In genomic region chr11:72476074-72476625, GRCm38 (mm10) we compare ENCODE assay signal across 20 mouse cellular contexts. TPM values are rescaled to one million over a fixed set of nuclear protein-coding genes. Genes with fewer than 3 reads are reported as not detected.
A peak's percentile ranks its signal among the peaks of the same experiment; 100 is the strongest.
DNase-seq lines count a peak whose midpoint lies in the region; ATAC-seq lines count a peak whose summit lies in the region.
"Had no signal": no experiment of that assay in that cellular context is flagged by ENCODE, and none has a peak within 500 bp of the region (broad histone marks: within the 10 kb centered on the region; RNA-seq: fewer than 3 reads in every experiment).

No protein-coding gene starts in this region.

- H3K4me3 ChIP-seq in heart, embryonic 10.5 days: no peak overlapping the region
- no peak overlapping the region for H3K4me3 ChIP-seq in neural tube, embryonic 13.5 days
- H3K4me3 ChIP-seq in liver, embryonic 13.5 days (replicated peaks): no peak overlapping the region
- no peak overlapping the region for H3K4me3 ChIP-seq in kidney, embryonic 16.5 days (ENCODE audit: low read length)
- no peak overlapping the region for H3K4me3 ChIP-seq in kidney, embryonic 14.5 days (ENCODE audit: low read length)
- H3K4me3 ChIP-seq: forebrain, embryonic 13.5 days; midbrain, embryonic 12.5 days had no signal

- H3K4me2 ChIP-seq in neural tube, embryonic 13.5 days: no peak overlapping the region
- H3K4me2 ChIP-seq in liver, embryonic 13.5 days: peak overlapping the region; percentile 42
- H3K4me2 ChIP-seq in kidney, embryonic 16.5 days (replicated peaks; ENCODE audit: low read depth, low read length): no peak overlapping the region
- H3K4me2 ChIP-seq in kidney, embryonic 14.5 days (replicated peaks; ENCODE audit: low read depth, low read length): no peak overlapping the region
- H3K4me2 ChIP-seq: forebrain, embryonic 13.5 days; hindbrain, embryonic 14.5 days; midbrain, embryonic 12.5 days had no signal

- no peak for ATAC-seq in neural tube, embryonic 13.5 days (ENCODE audit: low read depth)
- no peak for ATAC-seq in liver, embryonic 13.5 days (ENCODE audit: low read depth)
- ATAC-seq in kidney, embryonic 16.5 days (ENCODE audit: low FRiP score, low TSS enrichment): no peak
- ATAC-seq in kidney, embryonic 14.5 days (ENCODE audit: low FRiP score, low TSS enrichment): no peak
- ATAC-seq: forebrain, embryonic 13.5 days; lung, postnatal 0 days had no signal

- H3K27ac ChIP-seq in heart, embryonic 10.5 days: peak overlapping the region; percentile 76
- peak overlapping the region; percentile 28; the same call in 1 of the 2 replicates for H3K27ac ChIP-seq in neural tube, embryonic 13.5 days (replicated peaks)
- peak overlapping the region; percentile 72 for H3K27ac ChIP-seq in liver, embryonic 13.5 days
- H3K27ac ChIP-seq in kidney, embryonic 16.5 days (ENCODE audit: low read length): no peak overlapping the region
- H3K27ac ChIP-seq in kidney, embryonic 14.5 days (ENCODE audit: low read depth, low read length): no peak overlapping the region
- H3K27ac ChIP-seq: forebrain, embryonic 13.5 days; hindbrain, embryonic 14.5 days had no signal

- no peaks in the 10 kb centered on the region for H3K27me3 ChIP-seq in heart, embryonic 10.5 days (ENCODE audit: insufficient read depth, poor library complexity, severe bottlenecking)
- no peaks in the 10 kb centered on the region for H3K27me3 ChIP-seq in neural tube, embryonic 13.5 days
- no peaks in the 10 kb centered on the region for H3K27me3 ChIP-seq in liver, embryonic 13.5 days
- no peaks in the 10 kb centered on the region for H3K27me3 ChIP-seq in kidney, embryonic 16.5 days (ENCODE audit: insufficient read depth, low read length)
- H3K27me3 ChIP-seq in kidney, embryonic 14.5 days (ENCODE audit: control insufficient read depth, insufficient read depth, low read length): no peaks in the 10 kb centered on the region
- H3K27me3 ChIP-seq: forebrain, embryonic 13.5 days; midbrain, embryonic 12.5 days had no signal

- no peak overlapping the region for H3K9ac ChIP-seq in neural tube, embryonic 13.5 days
- H3K9ac ChIP-seq in liver, embryonic 13.5 days: no peak overlapping the region; the same call in 1 of the 2 replicates
- H3K9ac ChIP-seq in kidney, embryonic 16.5 days (replicated peaks; ENCODE audit: low read length): no peak overlapping the region
- no peak overlapping the region for H3K9ac ChIP-seq in kidney, embryonic 14.5 days (ENCODE audit: low read depth, low read length)
- H3K9ac ChIP-seq: forebrain, embryonic 13.5 days; hindbrain, embryonic 14.5 days; midbrain, embryonic 12.5 days had no signal

- peaks cover 58% of the 10 kb centered on the region for H3K4me1 ChIP-seq in heart, embryonic 10.5 days
- peaks cover 30% of the 10 kb centered on the region for H3K4me1 ChIP-seq in neural tube, embryonic 13.5 days (replicated peaks)
- H3K4me1 ChIP-seq in liver, embryonic 13.5 days (replicated peaks): peaks cover 99% of the 10 kb centered on the region
- H3K4me1 ChIP-seq in kidney, embryonic 16.5 days (ENCODE audit: insufficient read depth, low read length): peaks cover 41% of the 10 kb centered on the region
- H3K4me1 ChIP-seq in kidney, embryonic 14.5 days (ENCODE audit: control insufficient read depth, insufficient read depth, low read length): 0 out of 2 replicates have a peak, but pooled peaks cover 4% of the 10 kb centered on the region
- H3K4me1 ChIP-seq: forebrain, embryonic 13.5 days had no signal

- no peak for DNase-seq in heart, embryonic 10.5 days (ENCODE audit: low spot score)
- no peak for DNase-seq in heart, postnatal 4 days
- no peak for DNase-seq in neural tube, embryonic 10.5 days (ENCODE audit: extremely low spot score, low spot score)
- no peak for DNase-seq in liver, embryonic 13.5 days
- DNase-seq in testis, postnatal 10 days (ENCODE audit: low spot score): no peak
- DNase-seq: adrenal gland, postnatal 25 days; gastrocnemius, postnatal 10 days; kidney, adult 2 months; layer of hippocampus, postnatal 36 days; left cerebral cortex, postnatal 4 days; right cerebral cortex, postnatal 25 days had no signal

- H3K9me3 ChIP-seq in heart, embryonic 10.5 days: no peaks in the 10 kb centered on the region
- no peaks in the 10 kb centered on the region for H3K9me3 ChIP-seq in neural tube, embryonic 13.5 days
- no peaks in the 10 kb centered on the region for H3K9me3 ChIP-seq in liver, embryonic 13.5 days (replicated peaks)
- H3K9me3 ChIP-seq in kidney, embryonic 16.5 days (ENCODE audit: low read length): no peaks in the 10 kb centered on the region
- no peaks in the 10 kb centered on the region for H3K9me3 ChIP-seq in kidney, embryonic 14.5 days (ENCODE audit: control insufficient read depth, low read length)
- H3K9me3 ChIP-seq: forebrain, embryonic 13.5 days; midbrain, embryonic 12.5 days had no signal

- peaks cover 5% of the 10 kb centered on the region; the same call in 1 of the 2 replicates for H3K36me3 ChIP-seq in heart, embryonic 10.5 days
- H3K36me3 ChIP-seq in neural tube, embryonic 13.5 days: peaks cover 26% of the 10 kb centered on the region; the same call in 1 of the 2 replicates
- no peaks in the 10 kb centered on the region for H3K36me3 ChIP-seq in liver, embryonic 13.5 days
- no peaks in the 10 kb centered on the region for H3K36me3 ChIP-seq in kidney, embryonic 16.5 days (ENCODE audit: insufficient read depth, low read length)
- H3K36me3 ChIP-seq in kidney, embryonic 14.5 days (ENCODE audit: control insufficient read depth, insufficient read depth, low read length): no peaks in the 10 kb centered on the region

- WGBS in heart, embryonic 10.5 days: 76% methylated on average over 7 of the region's 7 CpGs
- WGBS in neural tube, embryonic 13.5 days: 63% methylated on average over 7 of the region's 7 CpGs
- whole genome bisulfite sequencing in liver, embryonic 13.5 days (ENCODE audit: insufficient replicate concordance): 28% methylated on average over 7 of the region's 7 CpGs
- WGBS in kidney, embryonic 16.5 days: 71% methylated on average over 7 of the region's 7 CpGs
- 65% methylated on average over 7 of the region's 7 CpGs for WGBS in kidney, embryonic 14.5 days

RNA-seq across cellular contexts. Expression of gene Spns2, which starts 13.6 kb away (rescaled TPM):
- 5.7 and 7.1 TPM in 2 replicates for polyA plus RNA-seq in heart, embryonic 10.5 days (2016; fragmentation: Nextera tagmentation; extraction: Ambion mirVana)
- total RNA-seq in heart, postnatal 4 days (2021): 10 to 100 TPM; 17.0 to 18.0 TPM
- 9.1 and 10.8 TPM in 2 replicates for polyA plus RNA-seq in neural tube, embryonic 13.5 days (2015; fragmentation: Nextera tagmentation; extraction: Ambion mirVana)
- polyA plus RNA-seq in liver, embryonic 13.5 days (2015; fragmentation: Nextera tagmentation; extraction: Ambion mirVana): 4.3 and 5.5 TPM in 2 replicates
- 2.5 and 3.3 TPM in 2 replicates for polyA plus RNA-seq in kidney, embryonic 16.5 days (2015; fragmentation: Nextera tagmentation; extraction: Ambion mirVana)
- 2.0 and 2.4 TPM in 2 replicates for polyA plus RNA-seq in kidney, embryonic 14.5 days (2014; fragmentation: Nextera tagmentation; extraction: Ambion mirVana)

RNA-seq across cellular contexts. Expression of gene Mybbp1a, which starts 35.0 kb away (rescaled TPM):
- 133 and 186 TPM in 2 replicates for polyA plus RNA-seq in heart, embryonic 10.5 days (2016; fragmentation: Nextera tagmentation; extraction: Ambion mirVana)
- total RNA-seq in heart, postnatal 4 days (2021): 10 to 100 TPM; 55.6 to 55.9 TPM
- polyA plus RNA-seq in neural tube, embryonic 13.5 days (2015; fragmentation: Nextera tagmentation; extraction: Ambion mirVana): 69.6 and 80.7 TPM in 2 replicates
- polyA plus RNA-seq in liver, embryonic 13.5 days (2015; fragmentation: Nextera tagmentation; extraction: Ambion mirVana): 129 and 138 TPM in 2 replicates
- 175 and 177 TPM in 2 replicates for polyA plus RNA-seq in kidney, embryonic 16.5 days (2015; fragmentation: Nextera tagmentation; extraction: Ambion mirVana)
- 129 and 173 TPM in 2 replicates for polyA plus RNA-seq in kidney, embryonic 14.5 days (2014; fragmentation: Nextera tagmentation; extraction: Ambion mirVana)

RNA-seq across cellular contexts. Expression of gene Ggt6, which starts 40.8 kb away (rescaled TPM):
- not detected in 2 replicates for polyA plus RNA-seq in heart, embryonic 10.5 days (2016; fragmentation: Nextera tagmentation; extraction: Ambion mirVana)
- total RNA-seq in heart, postnatal 4 days (2021): not detected
- not detected in 2 replicates for polyA plus RNA-seq in neural tube, embryonic 13.5 days (2015; fragmentation: Nextera tagmentation; extraction: Ambion mirVana)
- polyA plus RNA-seq in liver, embryonic 13.5 days (2015; fragmentation: Nextera tagmentation; extraction: Ambion mirVana): not detected in 2 replicates
- 1.6 and 2.2 TPM in 2 replicates for polyA plus RNA-seq in kidney, embryonic 16.5 days (2015; fragmentation: Nextera tagmentation; extraction: Ambion mirVana)
- polyA plus RNA-seq in kidney, embryonic 14.5 days (2014; fragmentation: Nextera tagmentation; extraction: Ambion mirVana): 0.31 and 0.76 TPM in 2 replicates
- total RNA-seq: common myeloid progenitor, adult 5-6 weeks; layer of hippocampus, postnatal 36 days; left cerebral cortex, postnatal 4 days had no signal
- polyA plus RNA-seq: C2C12; forebrain, embryonic 13.5 days; midbrain, embryonic 12.5 days had no signal

Comparison
In these comparisons a context has a peak if more than half of its experiments do, and no peak if none do; other contexts are left out.
1. H3K27ac ChIP-seq: peak in heart, embryonic 10.5 days (single experiment), neural tube, embryonic 13.5 days (single experiment) and liver, embryonic 13.5 days (single experiment); none in kidney, embryonic 16.5 days (single experiment) and kidney, embryonic 14.5 days (single experiment).